Mouse (Mus musculus): Measurements from ENCODE around the gene Hist1h2bk.
"Not testable (repeated sequence)": the region's sequence is repeated elsewhere in the genome, so short reads cannot be mapped to it uniquely, and the experiment has no call there.

Hist1h2bk gene

DNA sequence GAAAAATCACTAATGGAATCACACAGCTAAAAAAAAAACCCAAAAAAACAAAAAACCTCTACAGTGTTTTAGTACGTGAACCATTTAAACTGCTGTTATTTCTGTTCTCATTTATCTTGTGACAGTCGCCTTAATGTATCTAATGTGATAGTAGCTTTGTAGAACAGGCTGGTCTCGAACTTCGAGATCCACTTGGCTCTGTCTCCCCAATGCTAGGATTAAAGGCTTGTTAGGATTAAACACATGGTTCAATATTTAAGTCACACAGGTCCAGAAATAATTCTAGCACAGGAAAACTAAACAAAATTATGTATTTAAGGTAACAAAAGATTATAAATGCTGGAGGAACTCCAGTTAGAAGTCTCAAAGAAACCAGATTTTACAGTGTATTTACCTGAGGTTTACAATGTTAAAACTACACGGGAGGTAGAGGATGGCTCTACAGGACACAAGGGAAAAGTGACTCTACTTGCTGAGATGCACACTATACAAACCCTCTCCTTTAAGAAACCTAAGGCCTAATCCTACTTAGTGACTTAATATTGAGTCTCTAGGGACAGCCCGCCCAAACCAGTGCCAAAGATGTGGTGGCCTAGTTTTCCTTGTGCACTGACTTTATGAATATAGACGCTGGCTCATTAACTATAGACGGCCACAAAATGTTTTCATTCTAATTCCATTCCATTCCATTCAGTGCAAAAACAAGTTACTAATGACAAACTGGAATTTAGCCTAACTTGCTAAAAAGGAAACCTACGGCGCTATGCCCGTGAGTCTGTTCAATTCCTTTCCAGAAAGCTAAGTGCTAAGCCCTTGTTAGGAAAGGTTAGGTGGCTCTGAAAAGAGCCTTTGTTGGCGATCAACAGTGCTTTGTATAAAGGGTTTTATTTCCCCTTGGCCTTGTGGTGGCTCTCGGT lies 6.2 kb downstream of the Hist1h2bk start:
- DNase-seq: peak; percentile 42

DNA sequence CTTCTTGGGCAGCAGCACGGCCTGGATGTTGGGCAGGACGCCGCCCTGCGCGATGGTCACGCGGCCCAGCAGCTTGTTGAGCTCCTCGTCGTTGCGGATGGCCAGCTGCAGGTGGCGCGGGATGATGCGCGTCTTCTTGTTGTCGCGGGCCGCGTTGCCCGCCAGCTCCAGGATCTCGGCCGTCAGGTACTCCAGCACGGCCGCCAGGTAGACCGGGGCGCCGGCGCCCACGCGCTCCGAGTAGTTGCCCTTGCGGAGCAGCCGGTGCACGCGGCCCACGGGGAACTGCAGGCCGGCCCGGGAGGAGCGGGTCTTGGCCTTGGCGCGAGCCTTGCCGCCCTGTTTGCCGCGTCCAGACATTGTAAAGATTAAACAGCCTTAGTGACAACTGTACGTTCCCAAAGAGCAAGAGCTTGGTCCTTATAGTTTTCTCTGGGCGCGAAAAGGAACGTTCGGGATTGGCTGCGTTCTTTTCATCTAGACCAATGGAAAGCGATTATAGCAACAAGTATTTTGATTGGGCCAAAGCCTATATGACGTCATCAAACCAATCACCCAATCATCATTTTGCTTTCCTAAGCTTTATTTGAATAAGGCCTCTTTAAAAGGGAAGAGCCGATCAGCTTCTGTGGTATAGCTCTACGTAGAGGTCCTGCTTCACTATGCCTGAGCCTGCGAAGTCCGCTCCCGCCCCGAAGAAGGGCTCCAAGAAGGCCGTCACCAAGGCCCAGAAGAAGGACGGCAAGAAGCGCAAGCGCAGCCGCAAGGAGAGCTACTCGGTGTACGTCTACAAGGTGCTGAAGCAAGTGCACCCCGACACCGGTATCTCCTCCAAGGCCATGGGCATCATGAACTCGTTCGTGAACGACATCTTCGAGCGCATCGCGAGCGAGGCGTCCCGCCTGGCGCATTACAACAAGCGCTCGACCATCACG lies 7.2 kb downstream of the Hist1h2bk start, which contains the start of the genes Hist1h2ag and Hist1h2bj:
Gene Hist1h2ag, minus strand, starts transcription at position 377 of the 935 bp plus-strand sequence.
Gene Hist1h2bj, plus strand, starts transcription at position 647 of the 935 bp plus-strand sequence.
- peak; percentile 91 for DNase-seq

DNA sequence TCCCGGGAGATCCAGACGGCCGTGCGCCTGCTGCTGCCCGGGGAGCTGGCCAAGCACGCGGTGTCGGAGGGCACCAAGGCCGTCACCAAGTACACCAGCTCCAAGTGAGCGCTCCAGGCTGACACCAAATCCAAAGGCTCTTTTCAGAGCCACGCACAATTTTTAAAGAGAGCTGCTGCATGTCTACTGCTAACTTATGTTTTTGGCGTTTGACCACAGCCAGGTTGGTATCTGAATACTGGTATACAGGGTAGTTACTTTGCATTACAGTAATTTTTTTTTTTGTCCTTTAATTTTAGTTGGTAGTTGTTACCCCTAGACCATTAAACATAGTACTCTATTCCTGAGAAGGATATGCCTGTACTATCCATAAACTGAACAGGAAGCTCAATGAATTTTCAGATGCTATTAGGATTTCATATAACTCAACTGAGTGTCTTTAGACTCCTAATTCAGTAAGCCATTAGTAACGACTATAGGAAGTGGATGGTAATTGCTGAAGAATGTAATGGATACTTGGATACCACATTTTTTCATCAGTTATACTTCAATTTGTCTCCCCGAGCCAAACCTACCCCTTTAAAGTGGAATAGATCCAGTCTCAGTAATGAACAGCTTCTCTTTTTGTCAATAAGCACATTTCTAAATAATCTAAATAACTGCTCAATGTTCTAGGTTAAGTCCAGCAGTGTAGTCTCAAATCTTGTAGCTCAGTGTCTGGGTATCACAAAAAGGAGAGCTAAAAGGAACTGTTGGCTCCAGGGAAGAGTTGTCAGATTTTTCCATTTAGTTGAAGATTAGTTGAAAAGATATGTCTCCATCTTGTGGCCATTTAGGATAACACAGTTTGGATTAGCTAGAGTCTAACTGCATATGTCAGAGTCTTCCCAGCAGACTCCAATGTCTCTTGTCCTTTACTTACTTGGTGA lies 8.1 kb downstream of the Hist1h2bk start:
- peak; percentile 45 for DNase-seq

DNA sequence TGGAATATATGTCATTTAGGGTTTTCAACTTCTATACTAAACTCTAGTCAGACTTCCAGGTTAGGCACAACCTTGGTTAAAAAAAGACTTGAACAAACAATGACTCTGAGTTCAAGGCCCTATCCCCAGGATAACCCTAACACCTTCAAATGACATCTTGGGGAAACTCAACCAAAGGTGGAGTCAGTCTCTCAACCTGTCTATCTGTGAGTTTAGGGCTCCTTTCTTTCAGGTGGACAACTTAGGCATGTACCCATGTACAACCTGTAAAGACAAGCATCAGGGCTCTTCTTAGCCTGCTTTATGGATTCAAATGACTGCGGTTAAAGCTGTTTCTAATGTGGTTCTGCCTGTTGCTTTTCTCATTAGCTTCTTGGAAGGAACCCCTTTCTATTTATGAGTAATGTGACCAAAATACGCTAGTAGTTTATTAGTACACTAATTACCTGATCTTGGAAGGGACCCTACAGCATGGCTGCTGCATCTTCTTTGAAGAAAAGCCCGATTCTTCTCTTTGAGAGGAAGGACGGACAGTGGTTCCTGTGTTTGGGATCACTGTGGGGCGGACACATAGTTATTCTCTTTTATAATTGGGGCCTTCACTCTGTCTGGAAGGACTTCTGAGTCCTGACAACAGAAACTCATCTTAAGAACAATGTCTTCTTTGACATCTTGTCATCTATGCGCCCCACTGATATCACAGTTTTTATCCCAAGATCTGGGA lies 8.9 kb downstream of the Hist1h2bk start:
- DNase-seq: no peak

DNA sequence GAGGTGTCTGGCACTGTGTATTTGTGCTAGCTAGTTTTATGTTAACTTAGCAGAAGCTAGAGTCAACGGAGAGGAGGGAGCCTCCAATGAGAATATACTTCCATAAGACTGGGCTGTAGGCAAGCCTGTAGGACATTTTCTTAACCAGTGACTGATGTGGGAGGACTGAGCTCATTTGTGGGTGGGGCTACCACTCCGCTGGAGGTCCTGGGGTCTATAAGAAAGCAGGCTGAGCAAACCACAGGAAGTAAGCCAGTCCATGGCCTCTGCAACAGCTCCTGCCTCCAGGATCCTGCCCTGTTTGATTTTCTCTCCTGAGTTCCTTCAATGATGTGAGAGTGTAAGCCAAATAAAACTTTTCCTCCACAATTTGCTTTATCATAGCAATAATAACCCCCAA lies 9.6 kb downstream of the Hist1h2bk start:
- no peak for DNase-seq

DNA sequence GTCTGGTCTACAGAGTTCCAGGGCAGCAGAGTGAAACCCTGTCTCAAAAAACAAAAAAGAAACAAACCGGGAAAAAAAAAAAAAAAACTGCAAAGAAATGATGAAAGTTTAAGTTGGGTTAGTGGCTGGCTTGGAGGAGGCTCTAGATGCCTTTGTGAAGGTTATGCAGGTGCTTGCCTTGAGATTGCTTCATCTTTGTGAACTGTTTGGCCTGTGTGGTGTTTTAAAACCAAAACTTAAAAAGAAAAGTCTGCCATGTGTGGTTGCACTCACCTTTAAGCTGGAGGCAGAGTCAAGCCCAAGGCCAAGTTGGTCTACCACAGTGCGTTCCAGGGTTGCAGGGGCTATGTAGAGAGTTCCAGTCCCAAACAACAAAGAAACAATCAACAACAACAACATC lies 13.4 kb downstream of the Hist1h2bk start:
- DNase-seq: no peak

DNA sequence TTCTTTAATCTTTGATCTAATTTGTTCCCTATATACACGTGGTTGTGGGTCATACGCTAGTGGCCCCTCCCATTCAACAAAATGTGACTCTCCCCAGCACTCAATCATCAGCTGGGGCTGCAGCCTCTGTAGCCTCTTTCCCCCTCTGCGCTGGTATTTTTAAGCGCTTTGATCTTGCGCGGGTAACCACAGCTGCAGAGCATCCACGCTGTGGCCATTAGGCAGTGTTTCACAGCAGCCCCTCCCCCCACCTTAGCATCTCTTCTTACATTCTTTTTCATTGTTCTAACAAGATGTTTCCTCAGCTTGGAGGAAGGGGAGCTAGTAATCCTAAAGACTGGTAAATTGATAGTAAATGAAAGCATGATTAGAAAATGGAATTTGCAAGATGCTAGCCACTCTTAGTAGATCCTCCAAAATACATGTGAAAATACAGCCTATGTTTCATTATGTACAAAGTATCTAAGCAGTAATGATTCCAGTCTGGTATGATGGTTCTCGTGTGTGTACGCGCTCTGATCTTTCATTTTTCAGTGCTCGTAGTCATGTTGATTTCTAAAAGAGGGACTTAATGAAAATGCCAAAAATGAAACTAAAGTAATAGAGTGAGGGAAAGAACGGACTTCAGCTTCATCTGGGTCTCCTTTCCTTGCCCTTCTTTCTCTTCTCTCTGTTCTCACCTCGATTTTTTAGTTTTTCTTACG lies 14.2 kb downstream of the Hist1h2bk start:
- no peak for DNase-seq

DNA sequence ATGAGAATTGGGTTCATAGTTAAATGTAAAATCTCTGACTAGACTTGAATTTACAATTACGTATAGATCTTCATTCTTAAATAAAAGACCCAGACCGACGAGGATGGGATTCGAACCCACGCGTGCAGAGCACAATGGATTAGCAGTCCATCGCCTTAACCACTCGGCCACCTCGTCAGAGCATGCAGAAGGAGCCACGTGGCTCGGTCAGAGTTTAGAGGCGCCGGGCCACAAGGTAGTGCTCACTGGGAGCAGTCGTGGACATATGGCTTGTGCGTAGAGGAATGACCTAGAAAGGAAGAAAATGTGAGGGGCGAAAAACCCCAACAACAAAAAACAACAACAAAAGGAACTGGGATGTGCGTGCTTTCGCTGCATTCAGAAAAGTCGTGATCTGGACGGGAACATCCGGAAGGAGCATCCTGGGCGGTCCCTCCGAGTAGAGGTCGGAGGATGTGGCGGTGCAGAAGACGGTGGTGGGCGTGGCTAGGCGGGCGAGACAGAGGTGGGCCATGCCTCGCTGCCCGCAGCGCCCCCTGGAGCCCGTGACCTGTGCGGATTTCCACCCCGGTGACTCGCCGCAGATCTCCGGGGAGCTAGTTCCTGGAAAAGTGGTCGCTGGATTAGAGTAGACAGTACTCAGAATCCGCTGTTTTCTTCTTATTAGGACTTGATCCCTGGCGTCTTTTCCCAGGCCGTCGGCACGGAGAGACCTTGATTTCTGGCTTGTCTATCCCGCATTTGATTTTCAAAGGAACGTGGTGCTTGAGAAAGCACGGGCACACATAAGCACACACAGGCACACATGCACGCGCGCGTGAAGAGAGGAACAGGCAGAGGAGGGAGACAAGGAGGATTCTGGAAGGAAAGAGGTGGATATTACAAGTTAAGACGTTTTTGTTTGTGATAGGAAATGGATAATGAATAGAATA lies 15.2 kb downstream of the Hist1h2bk start:
- peak; percentile 69 for DNase-seq

DNA sequence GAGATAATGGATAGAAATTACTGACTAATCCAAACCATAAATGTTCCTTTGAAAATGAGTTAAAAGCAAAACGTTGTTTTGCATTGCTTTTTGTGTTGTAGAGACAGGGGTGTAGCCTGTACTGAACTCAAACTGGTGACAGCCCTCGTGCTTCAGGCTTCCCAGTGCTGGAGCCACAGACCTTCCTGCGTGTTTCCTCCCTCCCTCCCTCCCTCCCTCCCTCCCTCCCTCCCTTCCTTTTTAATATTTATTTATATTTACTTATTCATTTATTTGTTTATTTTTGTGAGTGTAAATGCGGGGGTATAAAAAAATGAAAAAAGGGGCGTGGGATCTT lies 15.8 kb downstream of the Hist1h2bk start:
- no peak for DNase-seq

DNA sequence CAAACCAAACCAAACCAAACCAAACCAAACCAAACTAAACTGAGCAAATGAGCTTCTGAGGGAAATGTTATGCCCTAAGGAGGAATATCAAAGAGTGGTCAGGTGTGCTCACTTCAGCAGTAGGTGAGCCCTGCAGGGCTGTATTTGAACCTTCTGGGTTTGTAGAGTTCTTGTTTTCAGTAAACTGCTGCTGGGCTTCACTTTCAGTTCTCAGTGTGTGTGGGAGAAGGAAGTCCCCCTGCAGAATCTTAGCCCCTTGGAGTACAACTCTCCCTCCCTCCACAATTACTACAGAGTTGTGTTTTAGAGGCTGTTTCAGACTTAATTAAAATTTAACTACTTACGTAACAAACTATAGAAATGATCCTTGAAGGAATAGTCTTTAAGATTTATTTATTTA lies 18.1 kb downstream of the Hist1h2bk start:
- no peak for DNase-seq

DNA sequence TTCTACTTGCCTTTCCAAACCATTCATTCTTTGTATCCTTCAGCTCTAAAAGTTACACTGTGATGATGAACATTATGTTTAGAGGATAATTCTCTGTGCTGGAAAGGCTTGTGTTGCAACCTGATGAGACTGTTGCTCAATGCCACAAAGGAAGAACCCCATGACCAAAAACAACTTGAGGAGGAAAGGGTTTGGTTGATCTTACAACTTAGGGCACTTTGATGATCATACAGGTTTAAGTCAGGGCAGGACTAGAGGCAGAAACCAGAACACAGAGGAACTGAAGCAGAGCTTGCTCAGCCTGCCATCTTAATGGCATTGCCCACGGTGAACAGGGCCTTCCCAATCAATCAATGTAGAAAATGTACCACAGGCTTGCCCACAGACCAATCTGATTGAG lies 25.8 kb downstream of the Hist1h2bk start:
- DNase-seq: no peak

DNA sequence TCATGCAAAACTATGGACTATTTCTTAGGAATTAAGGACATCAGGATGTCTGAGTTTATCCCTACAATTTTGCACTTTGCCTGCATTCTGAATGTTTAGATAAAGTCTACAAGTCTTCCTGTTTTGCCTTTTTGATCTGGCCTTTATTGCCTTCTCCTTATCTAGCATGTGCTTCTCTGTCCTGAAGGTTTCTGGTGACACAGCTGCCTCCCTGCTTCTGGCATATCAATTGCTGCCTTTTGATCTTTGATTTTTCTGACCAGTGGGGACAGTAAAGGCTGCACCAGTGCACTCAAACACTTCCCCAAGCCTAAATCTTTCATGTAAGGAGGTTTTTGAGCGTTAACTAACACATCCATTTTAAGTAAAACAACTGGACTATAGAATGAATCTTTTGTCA lies 27.8 kb downstream of the Hist1h2bk start:
- no peak for DNase-seq

DNA sequence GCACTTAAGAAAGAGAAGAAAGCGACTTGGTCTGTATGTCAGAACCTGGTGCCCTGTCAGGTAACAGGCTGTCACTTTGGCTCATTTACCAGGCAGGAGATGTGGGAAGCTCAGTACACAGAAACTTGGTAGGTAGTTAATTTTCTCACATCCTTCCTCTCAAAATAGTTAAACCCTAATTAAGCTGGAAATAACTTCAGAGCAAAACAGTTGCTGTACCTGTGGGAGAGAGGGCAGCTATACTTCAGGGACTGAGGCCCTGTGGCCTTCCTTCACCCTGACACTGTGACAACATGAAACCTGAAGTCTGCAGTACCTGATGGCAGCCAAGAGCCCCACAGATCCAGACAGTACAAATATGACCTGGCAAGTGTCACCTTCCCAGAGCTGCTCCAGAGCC lies 48.5 kb downstream of the Hist1h2bk start, which contains the start of gene Vmn1r188:
Gene Vmn1r188, plus strand, starts transcription at position 301 of the 400 bp plus-strand sequence.
- DNase-seq: not testable (repeated sequence)

All from cerebellum, adult 11-12 months (tissue).